Mouse (Mus musculus) intestine, embryonic 16.5 days (tissue): ENCODE data around the gene Ing4. TPM values are rescaled to one million over a fixed set of nuclear protein-coding genes. Genes with fewer than 3 reads are reported as not detected.

ENCODE experiments used
- ATAC-seq: fragments of 200-750 bp; cut with Nextera tagmentation; 2 replicates; pipeline ENCODE4 v1.8.0; 2017; ENCODE audit warnings: moderate TSS enrichment, moderate library complexity
- H3K27ac ChIP-seq: fragments of 300-500 bp; sonication (generic); 2 replicates; pipeline ENCODE4 v1.5.1; 2014; ENCODE audit warnings: mild to moderate bottlenecking, low read length
- H3K27me3 ChIP-seq: fragments of 300-500 bp; sonication (generic); replicated peaks from 2 replicates; pipeline ENCODE4 v1.6.1; 2014; ENCODE audit warnings: low read length, control low read depth, mixed read lengths; ENCODE audit not compliant: control insufficient read depth, insufficient read depth
- H3K36me3 ChIP-seq: fragments of 300-500 bp; sonication (generic); 2 replicates; pipeline ENCODE4 v1.6.1; 2014; ENCODE audit warnings: low read length, control low read depth; ENCODE audit not compliant: control insufficient read depth, insufficient read depth
- H3K4me1 ChIP-seq: fragments of 300-500 bp; sonication (generic); 2 replicates; pipeline ENCODE4 v1.6.1; 2014; ENCODE audit warnings: low read length, control low read depth, mixed read lengths; ENCODE audit not compliant: control insufficient read depth, insufficient read depth
- H3K4me2 ChIP-seq: fragments of 300-500 bp; sonication (generic); 2 replicates; pipeline ENCODE4 v1.6.1; 2014; ENCODE audit warnings: low read depth, low read length, control low read depth
- H3K4me3 ChIP-seq: fragments of 300-500 bp; sonication (generic); 2 replicates; pipeline ENCODE4 v1.5.1; 2014; ENCODE audit warnings: mild to moderate bottlenecking, low read length
- H3K9ac ChIP-seq: fragments of 300-500 bp; sonication (generic); 2 replicates; pipeline ENCODE4 v1.6.1; 2014; ENCODE audit warnings: low read depth, low read length
- H3K9me3 ChIP-seq: fragments of 300-500 bp; sonication (generic); 2 replicates; pipeline ENCODE4 v1.6.1; 2016; ENCODE audit warnings: low read length, control low read depth; ENCODE audit not compliant: control insufficient read depth
- WGBS: fragments of 180-500 bp; shearing (Covaris S2); extraction: QIAGEN DNeasy Blood & Tissue Kit; methylation state at CpG from one replicate; pipeline ENCODE4 v1.1.7; 2014; 5-methylcytosine and 5-hydroxymethylcytosine counted together
- polyA plus RNA-seq: library from polyadenylated mRNA; unstranded; fragments of >200 nt; fragmentation: Nextera tagmentation; extraction: Ambion mirVana; gene quantifications from 2 replicates; pipeline ENCODE4 v1.2.1, GENCODE M21; 2015

Ing4 gene
- polyA plus RNA-seq, 1 experiment from 2014 or later = 105 TPM

DNA sequence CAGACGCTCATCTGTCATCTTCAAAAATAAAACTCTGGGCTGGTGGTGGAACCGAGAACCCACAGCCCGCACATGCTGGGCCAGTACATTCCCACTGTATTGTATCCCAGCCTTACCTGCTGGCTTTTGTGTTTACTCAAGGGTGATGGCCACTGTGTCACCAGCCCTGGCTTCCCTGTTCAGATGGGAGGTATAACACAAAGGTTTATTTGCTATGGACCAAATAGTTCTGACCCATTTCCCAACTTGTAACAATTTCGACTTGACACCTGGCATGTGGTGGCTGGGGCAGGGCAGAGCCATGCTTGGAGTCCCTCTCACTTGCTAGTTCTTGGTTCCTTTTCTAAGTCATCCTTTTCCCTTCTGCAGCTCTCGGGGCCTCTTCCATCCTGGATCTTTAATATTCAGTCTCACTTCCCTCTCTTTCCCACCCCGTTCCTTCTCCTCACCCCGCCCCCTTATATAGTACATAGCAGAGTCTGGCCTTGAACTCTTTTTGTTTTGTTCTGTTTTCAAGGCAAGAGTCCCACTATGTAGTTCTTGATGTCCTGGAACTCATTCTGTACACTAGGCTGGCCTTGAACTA lies 43.3 kb downstream of the Ing4 start:
- H3K27ac ChIP-seq = no peak overlapping the region
- H3K4me3 ChIP-seq = no peak overlapping the region
- H3K36me3 ChIP-seq = no peaks in the 10 kb centered on the region
- H3K9me3 ChIP-seq = no peaks in the 10 kb centered on the region
- H3K4me1 ChIP-seq = peaks cover 20% of the 10 kb centered on the region
- no peak overlapping the region for H3K9ac ChIP-seq
- no peaks in the 10 kb centered on the region for H3K27me3 ChIP-seq
- WGBS = 80% methylated on average over 7 of the region's 7 CpGs
- no peak overlapping the region for H3K4me2 ChIP-seq
- no peak for ATAC-seq

DNA sequence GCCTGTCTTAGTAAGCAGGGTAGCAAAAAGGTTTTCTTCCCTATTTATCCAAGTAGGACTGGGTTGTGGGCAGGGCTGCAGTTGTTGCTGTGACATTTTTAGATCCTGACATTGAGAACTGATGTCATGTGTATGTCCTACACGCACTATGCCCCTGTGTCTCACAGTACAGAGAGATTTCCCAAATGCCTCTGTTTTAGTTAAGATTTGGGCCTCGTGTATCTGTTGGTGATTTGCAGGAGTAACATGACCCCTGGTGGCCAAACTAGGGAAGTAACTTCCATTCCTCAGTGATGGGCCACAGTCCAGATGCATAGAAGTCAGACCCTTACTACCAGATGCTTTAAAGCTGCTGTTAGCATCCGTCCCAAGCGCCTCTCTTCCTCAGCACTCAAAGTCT lies 44.9 kb downstream of the Ing4 start:
- H3K9ac ChIP-seq = 0 out of 2 replicates have a peak overlapping the region, but pooled peaks have one; percentile 10

DNA sequence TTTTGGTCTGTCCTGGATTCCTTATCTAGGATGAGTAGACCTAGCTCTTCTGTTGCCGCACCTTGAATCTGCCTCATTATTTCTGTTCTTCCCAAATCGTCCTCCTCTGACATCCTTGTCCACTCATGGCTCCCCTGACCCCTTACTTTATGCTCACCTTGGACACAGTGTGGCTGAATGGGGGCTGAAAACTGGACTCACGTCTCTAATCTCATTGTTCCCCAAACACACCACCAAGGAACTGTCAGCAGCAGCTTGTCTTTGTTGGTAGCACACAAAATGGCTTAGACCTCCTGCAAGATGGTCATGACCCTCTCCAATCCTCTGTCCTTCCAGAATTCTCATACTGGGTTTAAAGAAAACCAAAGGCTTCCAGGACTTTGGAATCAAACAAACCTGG lies 48.4 kb downstream of the Ing4 start:
- H3K9me3 ChIP-seq = no peaks in the 10 kb centered on the region
- H3K36me3 ChIP-seq = no peaks in the 10 kb centered on the region
- 80% methylated on average over 3 of the region's 3 CpGs for WGBS
- H3K27me3 ChIP-seq = no peaks in the 10 kb centered on the region
- no peak overlapping the region for H3K9ac ChIP-seq
- no peak overlapping the region for H3K4me2 ChIP-seq
- no peak overlapping the region for H3K4me3 ChIP-seq
- H3K4me1 ChIP-seq = peaks cover 30% of the 10 kb centered on the region
- no peak for ATAC-seq
- peak overlapping the region; percentile 96; the same call in 1 of the 2 replicates for H3K27ac ChIP-seq

More for the DNA sequence above, 44.9 kb downstream of the Ing4 start:
- H3K36me3 ChIP-seq = no peaks in the 10 kb centered on the region
- no peaks in the 10 kb centered on the region for H3K27me3 ChIP-seq
- H3K4me2 ChIP-seq = no peak overlapping the region
- 0 out of 2 replicates have a peak, but pooled peaks have one; percentile 2 for ATAC-seq
- 5% methylated on average over 4 of the region's 4 CpGs for WGBS
- no peaks in the 10 kb centered on the region for H3K9me3 ChIP-seq
- H3K4me1 ChIP-seq = peaks cover 30% of the 10 kb centered on the region
- H3K27ac ChIP-seq = no peak overlapping the region
- no peak overlapping the region for H3K4me3 ChIP-seq

- Histone ChIP-seq H3K27ac (peak overlapping the region; percentile 96), H3K9ac (peak overlapping the region; percentile 65), H3K9me3 (no peaks in the 10 kb centered on the region), H3K36me3 (no peaks in the 10 kb centered on the region), H3K4me3 (peak overlapping the region; percentile 33), H3K27me3 (no peaks in the 10 kb centered on the region), H3K4me2 (peak overlapping the region; percentile 55), H3K4me1 (peaks cover 30% of the 10 kb centered on the region)
- WGBS = 2% methylated on average over 20 of the region's 20 CpGs
- ATAC-seq = peak; percentile 79
These were observed 49.2 kb downstream of the Ing4 start for GRCm38 (mm10) chr6:125088561-125089321.

DNA sequence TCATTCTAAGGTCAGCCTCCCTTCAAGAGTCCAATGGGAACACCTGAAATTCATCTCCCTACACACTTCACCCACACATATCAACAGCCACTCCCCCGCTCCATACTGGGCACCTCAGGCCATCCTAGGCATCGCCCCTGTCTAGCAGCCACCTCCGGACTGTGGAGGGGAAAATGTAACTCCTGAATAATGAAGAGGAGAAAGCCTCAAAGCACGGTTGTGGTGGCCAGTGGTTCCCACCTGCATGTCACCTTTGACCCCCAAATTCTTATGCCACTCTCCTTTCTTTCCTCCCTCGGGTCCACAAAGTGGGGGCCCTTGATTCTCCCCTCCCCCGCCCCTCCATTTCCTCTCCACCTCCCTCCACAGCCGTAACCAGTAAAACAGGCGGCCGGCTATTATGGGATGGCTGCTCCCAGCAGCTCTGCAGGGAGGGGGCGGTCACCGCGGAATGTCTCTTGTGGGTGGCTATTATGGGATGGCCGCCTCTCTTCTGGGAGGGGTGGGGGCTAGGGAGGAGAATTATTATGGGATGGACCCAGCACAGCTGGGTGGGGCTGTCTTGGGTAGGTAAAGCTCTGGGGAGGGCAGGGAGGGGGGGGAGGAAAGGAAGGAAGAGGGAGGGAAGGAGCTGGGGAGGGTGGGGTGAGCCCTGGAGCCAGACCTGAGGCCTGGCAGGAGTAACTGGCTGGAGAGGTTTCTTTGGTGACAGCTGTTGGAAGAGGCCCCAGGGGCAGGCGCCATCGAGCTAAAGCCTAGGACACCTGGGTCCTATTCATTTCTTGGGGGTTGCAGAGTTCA lies 50.2 kb downstream of the Ing4 start:
- H3K4me2 ChIP-seq = peak overlapping the region; percentile 55
- peak overlapping the region; percentile 96 for H3K27ac ChIP-seq
- no peaks in the 10 kb centered on the region for H3K36me3 ChIP-seq
- peak overlapping the region; percentile 65 for H3K9ac ChIP-seq
- H3K4me3 ChIP-seq = peak overlapping the region; percentile 33
- no peaks in the 10 kb centered on the region for H3K27me3 ChIP-seq
- peaks cover 24% of the 10 kb centered on the region for H3K4me1 ChIP-seq
- H3K9me3 ChIP-seq = no peaks in the 10 kb centered on the region
- 3% methylated on average over 15 of the region's 15 CpGs for WGBS
- ATAC-seq = peak; percentile 73

DNA sequence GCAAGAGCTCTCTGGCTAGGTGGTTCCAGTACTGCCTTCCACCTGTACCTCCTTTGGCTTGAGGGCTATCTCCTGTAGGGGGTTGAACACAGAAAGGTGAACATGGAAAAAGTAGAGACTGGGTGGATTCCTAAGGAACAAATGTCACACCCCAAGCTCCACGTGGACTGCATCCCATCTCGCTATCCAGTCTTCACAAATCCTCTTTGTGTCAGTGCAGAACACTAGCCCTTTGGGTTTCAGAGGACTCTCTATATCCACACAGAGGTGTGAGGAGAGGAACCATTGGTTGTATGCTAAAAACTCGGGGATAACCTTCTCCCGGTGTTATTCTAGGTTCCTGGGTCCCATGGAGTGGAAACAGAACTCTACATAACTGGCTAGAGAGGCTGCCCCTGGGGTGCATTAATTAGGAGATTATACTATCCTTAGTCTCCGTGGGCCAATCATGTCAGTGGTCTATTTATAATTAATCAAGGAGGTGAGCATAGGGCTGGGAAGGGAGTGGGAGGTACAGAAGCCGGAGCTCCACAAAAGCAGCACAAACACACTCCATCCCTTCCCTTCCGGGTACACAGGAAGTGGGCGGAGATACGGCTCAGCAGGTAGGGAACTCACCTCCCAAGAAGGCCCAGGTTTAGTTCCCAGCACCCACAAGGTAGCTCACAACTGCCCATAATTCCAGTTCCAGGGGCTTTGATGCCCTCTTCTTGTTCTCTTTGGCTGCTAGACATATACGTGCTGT lies 51.0 kb downstream of the Ing4 start:
- Histone ChIP-seq H3K27ac (peak overlapping the region; percentile 96), H3K4me2 (peak overlapping the region; percentile 55), H3K9me3 (no peaks in the 10 kb centered on the region), H3K36me3 (no peaks in the 10 kb centered on the region), H3K4me3 (no peak overlapping the region; the same call in 1 of the 2 replicates), H3K4me1 (peaks cover 24% of the 10 kb centered on the region), H3K9ac (peak overlapping the region; percentile 65), H3K27me3 (no peaks in the 10 kb centered on the region)
- no peak for ATAC-seq
- WGBS = 46% methylated on average over 10 of the region's 10 CpGs

GRCm38 (mm10) chr6:125092372-125092771 lies 52.8 kb downstream of the Ing4 start:
- Histone ChIP-seq H3K36me3 (no peaks in the 10 kb centered on the region), H3K9ac (no peak overlapping the region), H3K4me2 (no peak overlapping the region), H3K27me3 (no peaks in the 10 kb centered on the region), H3K9me3 (no peaks in the 10 kb centered on the region), H3K27ac (no peak overlapping the region), H3K4me3 (no peak overlapping the region), H3K4me1 (peaks cover 24% of the 10 kb centered on the region)
- WGBS = 89% methylated on average over 5 of the region's 5 CpGs
- no peak for ATAC-seq

DNA sequence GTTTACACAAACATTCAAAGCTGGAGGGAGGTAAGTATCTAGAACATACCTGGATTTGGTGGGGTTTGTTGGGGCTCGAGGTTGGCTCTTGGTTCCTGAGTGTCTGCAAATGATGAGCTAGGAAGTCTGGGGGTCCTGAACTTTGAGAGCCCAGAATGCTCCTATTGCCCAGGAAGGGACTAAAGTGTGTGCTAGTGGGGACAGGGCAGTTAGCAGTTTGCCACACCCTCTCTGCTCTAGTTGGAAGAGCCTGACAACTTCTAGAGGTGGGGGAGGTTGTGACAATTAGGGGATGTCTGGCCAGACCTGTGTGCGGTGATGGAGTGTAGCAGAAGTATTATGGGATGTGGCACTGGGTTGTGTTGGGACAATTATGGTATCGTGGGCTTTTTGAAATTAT lies 55.3 kb downstream of the Ing4 start:
- peak overlapping the region; percentile 97; the same call in 1 of the 2 replicates for H3K27ac ChIP-seq
- H3K4me1 ChIP-seq = peaks cover 34% of the 10 kb centered on the region
- no peak overlapping the region for H3K4me3 ChIP-seq
- ATAC-seq = no peak
- H3K9ac ChIP-seq = no peak overlapping the region
- no peaks in the 10 kb centered on the region for H3K9me3 ChIP-seq
- no peak overlapping the region for H3K4me2 ChIP-seq
- no peaks in the 10 kb centered on the region for H3K27me3 ChIP-seq
- WGBS = 57% methylated on average over 3 of the region's 3 CpGs
- H3K36me3 ChIP-seq = no peaks in the 10 kb centered on the region; the same call in 1 of the 2 replicates
